Mouse (Mus musculus): Measurements from ENCODE around the gene Necap2. TPM values are rescaled to one million over a fixed set of nuclear protein-coding genes. Genes with fewer than 3 reads are reported as not detected.
A peak's percentile ranks its signal among the peaks of the same experiment; 100 is the strongest.

Necap2 gene
- polyA plus RNA-seq, 1 experiment from 2014 or later = 50.6 TPM

GRCm38 (mm10) chr4:141099956-141100355 is 21.8 kb upstream of the Necap2 start:
- Histone ChIP-seq H3K9ac (no peak overlapping the region), H3K4me2 (no peak overlapping the region), H3K9me3 (no peaks in the 10 kb centered on the region), H3K36me3 (no peaks in the 10 kb centered on the region), H3K27ac (replicated peaks) (no peak overlapping the region), H3K27me3 (no peaks in the 10 kb centered on the region), H3K4me3 (no peak overlapping the region), H3K4me1 (replicated peaks) (0 out of 2 replicates have a peak, but pooled peaks cover 2% of the 10 kb centered on the region)
- 84% methylated on average over 5 of the region's 5 CpGs for WGBS
- ATAC-seq (ENCODE audit: low FRiP score, low read depth) = no peak

GRCm38 (mm10) chr4:141098935-141099334 is 20.8 kb upstream of the Necap2 start:
- no peaks in the 10 kb centered on the region for H3K36me3 ChIP-seq
- 0 out of 2 replicates have a peak, but pooled peaks cover 2% of the 10 kb centered on the region for H3K4me1 ChIP-seq (replicated peaks)
- no peaks in the 10 kb centered on the region for H3K9me3 ChIP-seq
- H3K4me2 ChIP-seq = no peak overlapping the region
- H3K27ac ChIP-seq (replicated peaks) = no peak overlapping the region
- no peak for ATAC-seq (ENCODE audit: low FRiP score, low read depth)
- no peak overlapping the region for H3K4me3 ChIP-seq
- H3K9ac ChIP-seq = no peak overlapping the region
- WGBS = 85% methylated on average over 4 of the region's 4 CpGs
- no peaks in the 10 kb centered on the region for H3K27me3 ChIP-seq

GRCm38 (mm10) chr4:141096710-141097109 is 18.6 kb upstream of the Necap2 start:
- no peaks in the 10 kb centered on the region for H3K9me3 ChIP-seq
- H3K4me2 ChIP-seq = no peak overlapping the region
- H3K27me3 ChIP-seq = no peaks in the 10 kb centered on the region
- H3K36me3 ChIP-seq = no peaks in the 10 kb centered on the region
- ATAC-seq (ENCODE audit: low FRiP score, low read depth) = no peak
- 0 out of 2 replicates have a peak, but pooled peaks cover 2% of the 10 kb centered on the region for H3K4me1 ChIP-seq (replicated peaks)
- H3K4me3 ChIP-seq = no peak overlapping the region
- 17% methylated on average over 9 of the region's 9 CpGs for WGBS
- H3K9ac ChIP-seq = no peak overlapping the region
- H3K27ac ChIP-seq (replicated peaks) = no peak overlapping the region

- H3K4me1 ChIP-seq (replicated peaks) = 0 out of 2 replicates have a peak, but pooled peaks cover 2% of the 10 kb centered on the region
- no peak overlapping the region for H3K4me2 ChIP-seq
- no peaks in the 10 kb centered on the region for H3K36me3 ChIP-seq
- H3K9ac ChIP-seq = no peak overlapping the region
- ATAC-seq (ENCODE audit: low FRiP score, low read depth) = no peak
- no peaks in the 10 kb centered on the region for H3K27me3 ChIP-seq
- no peak overlapping the region for H3K4me3 ChIP-seq
- H3K27ac ChIP-seq (replicated peaks) = no peak overlapping the region
- 83% methylated on average over 10 of the region's 10 CpGs for WGBS
- H3K9me3 ChIP-seq = no peaks in the 10 kb centered on the region
Observed at GRCm38 (mm10) chr4:141095016-141095415, 16.9 kb upstream of the Necap2 start.

- Histone ChIP-seq H3K4me3 (no peak overlapping the region), H3K9ac (no peak overlapping the region), H3K36me3 (no peaks in the 10 kb centered on the region), H3K4me2 (no peak overlapping the region), H3K27ac (replicated peaks) (no peak overlapping the region), H3K4me1 (replicated peaks) (no peaks in the 10 kb centered on the region), H3K9me3 (no peaks in the 10 kb centered on the region), H3K27me3 (no peaks in the 10 kb centered on the region)
- WGBS = 80% methylated on average over 9 of the region's 9 CpGs
- ATAC-seq (ENCODE audit: low FRiP score, low read depth) = no peak
Observed at GRCm38 (mm10) chr4:141088714-141089113, 10.6 kb upstream of the Necap2 start.

- Histone ChIP-seq H3K36me3 (no peaks in the 10 kb centered on the region), H3K9me3 (no peaks in the 10 kb centered on the region), H3K27me3 (no peaks in the 10 kb centered on the region), H3K4me2 (no peak within 1 kb of the TSS), H3K4me1 (replicated peaks) (no peaks in the 10 kb centered on the region), H3K9ac (no peak within 1 kb of the TSS), H3K27ac (replicated peaks) (no peak within 1 kb of the TSS), H3K4me3 (no peak within 1 kb of the TSS)
- 78% methylated on average over 6 of the region's 6 CpGs for WGBS
- no peak for ATAC-seq (ENCODE audit: low FRiP score, low read depth)
Observed at GRCm38 (mm10) chr4:141088033-141088432, 9.9 kb upstream of the Necap2 start, which contains the start of gene Spata21. Spata21 (plus strand) TSS chr4:141088333.

GRCm38 (mm10) chr4:141086862-141087261 is 8.7 kb upstream of the Necap2 start:
- H3K4me1 ChIP-seq (replicated peaks) = no peaks in the 10 kb centered on the region
- H3K36me3 ChIP-seq = no peaks in the 10 kb centered on the region
- no peak overlapping the region for H3K9ac ChIP-seq
- H3K27ac ChIP-seq (replicated peaks) = no peak overlapping the region
- H3K4me3 ChIP-seq = no peak overlapping the region
- ATAC-seq (ENCODE audit: low FRiP score, low read depth) = no peak
- no peaks in the 10 kb centered on the region for H3K27me3 ChIP-seq
- 82% methylated on average over 10 of the region's 10 CpGs for WGBS
- no peaks in the 10 kb centered on the region for H3K9me3 ChIP-seq
- H3K4me2 ChIP-seq = no peak overlapping the region

GRCm38 (mm10) chr4:141078510-141079137 is 467 bp upstream of the Necap2 start:
- Histone ChIP-seq H3K4me3 (peak overlapping the region; percentile 84), H3K9ac (no peak overlapping the region), H3K27ac (replicated peaks) (no peak overlapping the region), H3K27me3 (no peaks in the 10 kb centered on the region), H3K4me2 (no peak overlapping the region; the same call in 1 of the 2 replicates), H3K4me1 (replicated peaks) (peaks cover 22% of the 10 kb centered on the region), H3K36me3 (peaks cover 4% of the 10 kb centered on the region; the same call in 1 of the 2 replicates), H3K9me3 (no peaks in the 10 kb centered on the region)
- 71% methylated on average over 18 of the region's 18 CpGs for WGBS
- ATAC-seq (ENCODE audit: low FRiP score, low read depth) = peak; percentile 27; the same call in 1 of the 2 replicates

GRCm38 (mm10) chr4:141076761-141077506 is 1.2 kb downstream of the Necap2 start:
- Histone ChIP-seq H3K4me1 (replicated peaks) (peaks cover 22% of the 10 kb centered on the region), H3K27ac (replicated peaks) (no peak overlapping the region), H3K4me2 (peak overlapping the region; percentile 83), H3K27me3 (no peaks in the 10 kb centered on the region), H3K36me3 (peaks cover 19% of the 10 kb centered on the region), H3K4me3 (peak overlapping the region; percentile 84), H3K9ac (peak overlapping the region; percentile 94), H3K9me3 (no peaks in the 10 kb centered on the region)
- WGBS = 83% methylated on average over 17 of the region's 17 CpGs
- no peak for ATAC-seq (ENCODE audit: low FRiP score, low read depth)

GRCm38 (mm10) chr4:141074109-141074508 is 4.0 kb downstream of the Necap2 start:
- H3K4me2 ChIP-seq = no peak overlapping the region
- ATAC-seq (ENCODE audit: low FRiP score, low read depth) = no peak
- H3K9me3 ChIP-seq = no peaks in the 10 kb centered on the region
- 94% methylated on average over 4 of the region's 4 CpGs for WGBS
- H3K9ac ChIP-seq = no peak overlapping the region
- H3K27ac ChIP-seq (replicated peaks) = no peak overlapping the region
- H3K36me3 ChIP-seq = peaks cover 39% of the 10 kb centered on the region
- H3K4me1 ChIP-seq (replicated peaks) = peaks cover 22% of the 10 kb centered on the region
- no peak overlapping the region for H3K4me3 ChIP-seq
- H3K27me3 ChIP-seq = no peaks in the 10 kb centered on the region

- H3K27me3 ChIP-seq = no peaks in the 10 kb centered on the region
- no peak overlapping the region for H3K4me3 ChIP-seq
- H3K27ac ChIP-seq (replicated peaks) = no peak overlapping the region
- 79% methylated on average over 9 of the region's 9 CpGs for WGBS
- no peak for ATAC-seq (ENCODE audit: low FRiP score, low read depth)
- H3K4me1 ChIP-seq (replicated peaks) = peaks cover 22% of the 10 kb centered on the region
- H3K9ac ChIP-seq = no peak overlapping the region
- no peaks in the 10 kb centered on the region for H3K9me3 ChIP-seq
- peaks cover 43% of the 10 kb centered on the region for H3K36me3 ChIP-seq
- H3K4me2 ChIP-seq = no peak overlapping the region
Observed at GRCm38 (mm10) chr4:141073661-141074060, 4.5 kb downstream of the Necap2 start.

GRCm38 (mm10) chr4:141072502-141072901 is 5.7 kb downstream of the Necap2 start:
- no peak overlapping the region for H3K4me3 ChIP-seq
- 93% methylated on average over 11 of the region's 11 CpGs for WGBS
- peaks cover 50% of the 10 kb centered on the region for H3K36me3 ChIP-seq
- no peak for ATAC-seq (ENCODE audit: low FRiP score, low read depth)
- no peak overlapping the region for H3K9ac ChIP-seq
- H3K4me2 ChIP-seq = no peak overlapping the region
- no peaks in the 10 kb centered on the region for H3K27me3 ChIP-seq
- H3K9me3 ChIP-seq = no peaks in the 10 kb centered on the region
- peaks cover 22% of the 10 kb centered on the region for H3K4me1 ChIP-seq (replicated peaks)
- H3K27ac ChIP-seq (replicated peaks) = no peak overlapping the region
